In genomic region chr2:27280920-27281611, GRCm38 (mm10) we compare ENCODE assay signal across 8 mouse cellular contexts. TPM values are rescaled to one million over a fixed set of nuclear protein-coding genes. Genes with fewer than 3 reads are reported as not detected.
DNase-seq lines count a peak whose midpoint lies in the region; ATAC-seq and TF ChIP-seq lines count a peak whose summit lies in the region.

No protein-coding gene starts in this region.

- 67% methylated on average over 13 of the region's 13 CpGs for WGBS in kidney, embryonic 14.5 days

- DNase-seq in kidney, adult 11 months: peak; percentile 28
- peak; percentile 40 for DNase-seq in cerebellum, adult 9-11 months
- peak; percentile 72 for DNase-seq in gastrocnemius, adult 2 months
- peak; percentile 84 for DNase-seq in induced T-regulatory cell, adult 2 months (ENCODE audit: low read depth)
- DNase-seq in left cerebral cortex, postnatal 25 days (ENCODE audit: low spot score in 2 of 2): peak; percentile 65 to 74
- peak; percentile 19 to 49 for DNase-seq in monocyte, adult 2 months (ENCODE audit: low read depth in 1 of 2, low spot score in 2 of 2)
- peak; percentile 62 to 87 for DNase-seq in spleen, postnatal 4 days (ENCODE audit: low spot score in 2 of 2)

- intact Hi-C loops in gastrocnemius, adult 2 months (cut with DNase I): loop anchor here (10.0 kb wide), 2 partner anchors 234 to 484 kb away; partner anchors contain the start of gene Wdr5
- intact Hi-C loops in left cerebral cortex, postnatal 25 days (cut with DNase I): loop anchor here (1.0 to 5.0 kb wide), 3 partner anchors 147 to 481 kb away; partner anchors contain the start of gene Wdr5

- H3K9me3 ChIP-seq in kidney, embryonic 14.5 days (ENCODE audit: control insufficient read depth, low read length): no peaks in the 10 kb centered on the region

- H3K27me3 ChIP-seq in kidney, embryonic 14.5 days (ENCODE audit: control insufficient read depth, insufficient read depth, low read length): no peaks in the 10 kb centered on the region

- no peak overlapping the region for H3K4me2 ChIP-seq in kidney, embryonic 14.5 days (replicated peaks; ENCODE audit: low read depth, low read length)

- H3K36me3 ChIP-seq in kidney, embryonic 14.5 days (ENCODE audit: control insufficient read depth, insufficient read depth, low read length): peaks cover 17% of the 10 kb centered on the region; the same call in 1 of the 2 replicates

- H3K4me3 ChIP-seq in kidney, embryonic 14.5 days (ENCODE audit: low read length): no peak overlapping the region
- no peak overlapping the region for H3K4me3 ChIP-seq in gastrocnemius, adult 2 months

- H3K27ac ChIP-seq in kidney, embryonic 14.5 days (ENCODE audit: low read depth, low read length): no peak overlapping the region
- no peak overlapping the region for H3K27ac ChIP-seq in gastrocnemius, adult 2 months

- H3K9ac ChIP-seq in kidney, embryonic 14.5 days (ENCODE audit: low read depth, low read length): no peak overlapping the region

- H3K4me1 ChIP-seq in kidney, embryonic 14.5 days (ENCODE audit: control insufficient read depth, insufficient read depth, low read length): no peaks in the 10 kb centered on the region

- peak; percentile 92 for TF ChIP-seq CTCF in gastrocnemius, adult 2 months (IDR thresholded peaks at IDR 0.05)

- no peak; the same call in 1 of the 2 replicates for ATAC-seq in kidney, embryonic 14.5 days (ENCODE audit: low FRiP score, low TSS enrichment)

RNA-seq across cellular contexts. Expression of gene Sardh, which starts 32.9 kb away (rescaled TPM):
- polyA plus RNA-seq in kidney, embryonic 14.5 days (2014; fragmentation: Nextera tagmentation; extraction: Ambion mirVana): 17.6 and 29.9 TPM in 2 replicates
- 1 to 10 TPM in 1 of 2 experiments, under 1 TPM in 1; 0.84 to 1.2 TPM for total RNA-seq in gastrocnemius, adult 2 months (2021)
- total RNA-seq in left cerebral cortex, postnatal 25 days (2021): 10 to 100 TPM in 1 of 2 experiments, 1 to 10 TPM in 1; 9.1 to 11.7 TPM

Comparison
In these comparisons a context has a peak if more than half of its experiments do, and no peak if none do; other contexts are left out.
1. DNase-seq: peak in every context shown above with its lines; median percentile 84 in induced T-regulatory cell, adult 2 months; 74 in spleen, postnatal 4 days; 72 in gastrocnemius, adult 2 months; 70 in left cerebral cortex, postnatal 25 days; 40 in cerebellum, adult 9-11 months; 34 in monocyte, adult 2 months; 28 in kidney, adult 11 months.
2. RNA of gene Sardh, which starts 32.9 kb away (total RNA-seq): 9.1 to 11.7 TPM in left cerebral cortex, postnatal 25 days; 0.84 to 1.2 TPM in gastrocnemius, adult 2 months; every median in the first group is over 4 times any median in the second.